Mouse (Mus musculus): Measurements from ENCODE around the gene Ush1g. TPM values are rescaled to one million over a fixed set of nuclear protein-coding genes. Genes with fewer than 3 reads are reported as not detected.

Gene Ush1g
- polyA plus RNA-seq, 1 experiment from 2014 or later: 0.10 TPM

DNA sequence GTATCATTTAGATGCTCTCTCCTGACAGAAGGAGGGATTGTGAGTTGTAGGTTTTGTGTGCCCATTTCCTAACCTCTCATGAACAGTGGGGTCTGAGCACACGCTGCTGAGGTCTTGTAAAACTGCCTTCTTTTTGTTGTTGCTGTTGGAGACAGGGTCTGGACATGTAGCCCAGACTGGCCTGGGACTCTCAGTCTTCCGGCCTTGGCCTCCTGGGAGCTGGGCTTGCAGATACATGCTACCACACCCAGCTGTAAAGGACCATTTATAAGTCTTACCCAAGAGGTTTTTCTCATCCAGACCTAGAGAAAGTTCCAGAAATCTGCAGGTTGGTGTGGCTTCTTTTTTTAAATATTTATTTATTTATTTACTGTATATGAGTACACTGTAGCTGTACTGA, 33.5 kb downstream of the Ush1g start:
- no peaks in the 10 kb centered on the region for H3K27me3 ChIP-seq (replicated peaks; ENCODE audit: control insufficient read depth, insufficient read depth, low read length)
- H3K9me3 ChIP-seq (ENCODE audit: control insufficient read depth, low read length): no peaks in the 10 kb centered on the region
- peaks cover 15% of the 10 kb centered on the region for H3K4me1 ChIP-seq (replicated peaks; ENCODE audit: control insufficient read depth, insufficient read depth, low read length)
- H3K36me3 ChIP-seq (ENCODE audit: control insufficient read depth, insufficient read depth): no peaks in the 10 kb centered on the region
- no peak overlapping the region for H3K4me2 ChIP-seq (ENCODE audit: low read length)
- WGBS: 77% methylated on average over 2 of the region's 2 CpGs
- H3K9ac ChIP-seq (replicated peaks; ENCODE audit: low read depth, low read length): no peak overlapping the region
- ATAC-seq: no peak
- no peak overlapping the region for H3K4me3 ChIP-seq (replicated peaks; ENCODE audit: low read length)
- H3K27ac ChIP-seq (ENCODE audit: low read length): no peak overlapping the region

DNA sequence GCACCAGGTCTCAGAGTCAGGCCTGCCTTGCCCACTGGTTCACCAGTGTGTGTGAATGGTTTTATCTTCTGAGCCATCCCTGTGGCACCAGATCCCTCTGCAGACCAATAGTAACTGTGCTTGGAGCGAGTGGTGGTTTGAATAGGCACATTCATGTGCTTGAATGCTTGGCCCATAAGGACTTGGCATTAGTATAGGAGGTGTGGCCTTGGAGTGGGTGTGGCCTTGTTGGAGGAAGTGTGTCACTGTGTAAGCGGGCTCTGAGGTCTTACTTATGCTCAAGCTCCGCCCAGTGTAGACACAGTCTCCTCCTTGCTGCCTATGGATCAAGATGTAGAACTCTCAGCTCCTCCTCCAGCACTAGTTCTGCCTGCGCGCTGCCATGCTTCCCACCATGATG, 34.5 kb downstream of the Ush1g start:
- Histone ChIP-seq H3K9me3 (ENCODE audit: control insufficient read depth, low read length) (no peaks in the 10 kb centered on the region), H3K4me2 (ENCODE audit: low read length) (no peak overlapping the region), H3K9ac (replicated peaks; ENCODE audit: low read depth, low read length) (no peak overlapping the region), H3K4me3 (replicated peaks; ENCODE audit: low read length) (no peak overlapping the region), H3K4me1 (replicated peaks; ENCODE audit: control insufficient read depth, insufficient read depth, low read length) (peaks cover 15% of the 10 kb centered on the region), H3K27ac (ENCODE audit: low read length) (no peak overlapping the region), H3K27me3 (replicated peaks; ENCODE audit: control insufficient read depth, insufficient read depth, low read length) (no peaks in the 10 kb centered on the region), H3K36me3 (ENCODE audit: control insufficient read depth, insufficient read depth) (no peaks in the 10 kb centered on the region)
- ATAC-seq: no peak
- 77% methylated on average over 5 of the region's 5 CpGs for WGBS

DNA sequence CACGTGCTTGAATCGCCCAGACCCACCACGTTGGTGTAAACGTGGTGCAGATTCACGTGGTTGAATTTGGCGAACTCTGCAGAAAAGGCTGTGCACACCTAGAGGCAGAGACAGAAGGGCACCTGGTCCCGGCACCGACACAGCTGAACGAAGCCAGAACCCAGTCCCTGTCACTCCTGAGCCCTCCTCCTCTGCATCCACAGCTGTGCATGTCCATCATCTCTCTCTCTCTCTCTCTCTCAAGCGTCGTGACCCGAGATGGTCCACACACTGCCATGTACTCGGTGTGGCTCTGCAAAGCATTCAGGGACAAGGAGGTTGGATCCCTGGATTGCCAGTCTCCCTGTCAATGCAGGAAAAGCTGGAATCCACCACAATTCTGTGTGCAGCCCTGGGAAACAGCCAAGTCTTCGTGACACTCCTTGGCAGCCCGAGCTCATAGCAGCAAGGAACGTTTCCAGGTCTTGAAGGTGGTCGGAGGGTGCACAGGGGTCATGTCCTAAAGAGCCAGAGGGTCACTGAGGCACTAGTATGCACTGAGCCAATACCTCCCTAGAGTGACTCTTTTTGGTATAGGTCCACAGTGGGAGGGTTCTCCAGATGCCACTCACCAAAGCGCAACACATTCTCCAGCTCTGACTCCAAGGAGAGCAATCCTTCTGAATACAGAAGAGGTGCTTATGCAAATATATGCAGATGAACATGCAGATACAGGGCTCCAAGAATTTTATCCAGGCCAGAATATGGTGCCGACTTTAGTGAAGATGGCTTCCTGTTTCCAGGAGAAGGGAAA, 35.4 kb downstream of the Ush1g start:
- 64% methylated on average over 19 of the region's 19 CpGs for WGBS
- peak overlapping the region; percentile 39 for H3K27ac ChIP-seq (ENCODE audit: low read length)
- H3K9me3 ChIP-seq (ENCODE audit: control insufficient read depth, low read length): no peaks in the 10 kb centered on the region
- peaks cover 15% of the 10 kb centered on the region for H3K4me1 ChIP-seq (replicated peaks; ENCODE audit: control insufficient read depth, insufficient read depth, low read length)
- H3K9ac ChIP-seq (replicated peaks; ENCODE audit: low read depth, low read length): no peak overlapping the region
- H3K36me3 ChIP-seq (ENCODE audit: control insufficient read depth, insufficient read depth): no peaks in the 10 kb centered on the region
- ATAC-seq: peak; percentile 49; the same call in 1 of the 2 replicates
- H3K27me3 ChIP-seq (replicated peaks; ENCODE audit: control insufficient read depth, insufficient read depth, low read length): no peaks in the 10 kb centered on the region
- H3K4me2 ChIP-seq (ENCODE audit: low read length): peak overlapping the region; percentile 10; the same call in 1 of the 2 replicates
- H3K4me3 ChIP-seq (replicated peaks; ENCODE audit: low read length): no peak overlapping the region

DNA sequence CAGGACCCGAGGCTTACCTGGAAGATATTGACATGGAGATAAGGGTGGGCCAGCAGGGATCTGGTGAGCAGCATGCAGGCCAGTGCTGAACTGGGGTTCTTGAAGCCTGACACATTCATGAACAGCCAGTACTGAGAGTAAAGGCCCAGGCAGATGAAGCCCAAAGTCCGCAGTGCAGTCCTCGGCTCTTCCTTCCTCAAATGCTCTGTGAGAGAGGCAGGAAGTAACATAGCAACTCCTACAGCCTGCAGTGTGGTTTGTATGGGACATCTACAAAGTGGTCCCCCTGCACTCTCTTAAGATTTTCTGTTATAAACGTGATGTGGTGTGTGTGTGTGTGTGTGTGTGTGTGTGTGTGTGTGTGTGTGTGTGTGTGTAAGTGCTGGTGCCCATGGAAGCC, 36.6 kb downstream of the Ush1g start:
- Histone ChIP-seq H3K27ac (ENCODE audit: low read length) (no peak overlapping the region), H3K9ac (replicated peaks; ENCODE audit: low read depth, low read length) (no peak overlapping the region), H3K4me2 (ENCODE audit: low read length) (no peak overlapping the region), H3K9me3 (ENCODE audit: control insufficient read depth, low read length) (no peaks in the 10 kb centered on the region), H3K4me3 (replicated peaks; ENCODE audit: low read length) (no peak overlapping the region), H3K27me3 (replicated peaks; ENCODE audit: control insufficient read depth, insufficient read depth, low read length) (no peaks in the 10 kb centered on the region), H3K36me3 (ENCODE audit: control insufficient read depth, insufficient read depth) (no peaks in the 10 kb centered on the region), H3K4me1 (replicated peaks; ENCODE audit: control insufficient read depth, insufficient read depth, low read length) (peaks cover 15% of the 10 kb centered on the region)
- ATAC-seq: no peak
- 75% methylated on average over 4 of the region's 4 CpGs for WGBS

DNA sequence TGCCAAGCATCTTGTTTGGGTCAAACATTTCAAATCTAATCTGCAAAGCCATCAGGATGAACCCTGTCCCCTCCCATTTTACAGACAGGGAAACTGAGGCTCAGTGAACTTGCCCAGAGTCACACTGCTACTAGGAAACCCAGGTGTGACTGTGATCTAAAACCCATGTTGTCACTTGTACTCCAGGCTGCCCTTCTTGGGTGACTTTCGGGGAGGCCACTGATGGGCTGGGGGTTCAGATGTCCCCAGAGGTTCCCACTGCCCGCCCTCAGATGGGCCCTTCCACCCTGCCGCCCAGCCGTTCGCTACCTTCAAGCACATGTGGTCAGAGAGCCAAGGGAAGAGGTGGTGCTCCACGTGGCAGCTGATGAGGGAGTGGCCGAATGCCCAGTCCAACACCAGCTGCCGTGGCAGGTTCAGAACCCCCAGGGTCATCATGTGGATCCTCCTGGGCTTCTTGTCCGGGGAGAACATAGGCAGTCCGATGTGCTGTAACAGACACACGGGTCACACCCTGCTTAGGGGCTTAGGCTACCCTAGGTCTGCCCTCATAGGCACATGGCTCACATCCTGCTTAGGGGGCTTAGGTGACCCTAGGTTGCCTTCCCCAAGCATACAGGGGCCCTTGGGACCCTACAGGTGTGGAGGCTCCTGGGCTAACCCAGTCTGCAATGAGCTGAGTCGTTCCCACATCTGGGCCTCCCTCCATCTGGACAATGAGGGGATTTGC, 37.8 kb downstream of the Ush1g start:
- Histone ChIP-seq H3K36me3 (ENCODE audit: control insufficient read depth, insufficient read depth) (no peaks in the 10 kb centered on the region), H3K9me3 (ENCODE audit: control insufficient read depth, low read length) (no peaks in the 10 kb centered on the region), H3K27me3 (replicated peaks; ENCODE audit: control insufficient read depth, insufficient read depth, low read length) (no peaks in the 10 kb centered on the region), H3K4me1 (replicated peaks; ENCODE audit: control insufficient read depth, insufficient read depth, low read length) (peaks cover 15% of the 10 kb centered on the region), H3K4me2 (ENCODE audit: low read length) (no peak overlapping the region), H3K9ac (replicated peaks; ENCODE audit: low read depth, low read length) (no peak overlapping the region), H3K27ac (ENCODE audit: low read length) (no peak overlapping the region), H3K4me3 (replicated peaks; ENCODE audit: low read length) (no peak overlapping the region)
- ATAC-seq: no peak
- 86% methylated on average over 12 of the region's 12 CpGs for WGBS

DNA sequence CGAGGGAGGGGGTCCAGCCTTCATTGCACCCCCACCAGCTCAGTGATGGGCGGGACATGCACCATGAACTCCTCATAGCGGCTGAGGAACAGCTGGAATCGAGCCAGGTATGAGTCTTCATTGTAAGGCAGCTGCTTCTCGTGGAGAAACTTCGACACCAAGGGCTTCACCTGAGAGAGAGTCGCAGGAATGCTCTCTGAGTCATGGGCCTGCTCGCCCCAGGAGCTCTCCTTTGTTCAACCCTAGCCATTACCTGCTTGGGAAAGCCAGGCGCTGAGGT, 38.4 kb downstream of the Ush1g start:
- no peak overlapping the region for H3K4me2 ChIP-seq (ENCODE audit: low read length)
- no peak overlapping the region for H3K27ac ChIP-seq (ENCODE audit: low read length)
- H3K9me3 ChIP-seq (ENCODE audit: control insufficient read depth, low read length): no peaks in the 10 kb centered on the region
- no peak for ATAC-seq
- peaks cover 15% of the 10 kb centered on the region for H3K4me1 ChIP-seq (replicated peaks; ENCODE audit: control insufficient read depth, insufficient read depth, low read length)
- no peak overlapping the region for H3K9ac ChIP-seq (replicated peaks; ENCODE audit: low read depth, low read length)
- H3K4me3 ChIP-seq (replicated peaks; ENCODE audit: low read length): no peak overlapping the region
- no peaks in the 10 kb centered on the region for H3K36me3 ChIP-seq (ENCODE audit: control insufficient read depth, insufficient read depth)
- H3K27me3 ChIP-seq (replicated peaks; ENCODE audit: control insufficient read depth, insufficient read depth, low read length): no peaks in the 10 kb centered on the region
- 71% methylated on average over 9 of the region's 9 CpGs for WGBS

DNA sequence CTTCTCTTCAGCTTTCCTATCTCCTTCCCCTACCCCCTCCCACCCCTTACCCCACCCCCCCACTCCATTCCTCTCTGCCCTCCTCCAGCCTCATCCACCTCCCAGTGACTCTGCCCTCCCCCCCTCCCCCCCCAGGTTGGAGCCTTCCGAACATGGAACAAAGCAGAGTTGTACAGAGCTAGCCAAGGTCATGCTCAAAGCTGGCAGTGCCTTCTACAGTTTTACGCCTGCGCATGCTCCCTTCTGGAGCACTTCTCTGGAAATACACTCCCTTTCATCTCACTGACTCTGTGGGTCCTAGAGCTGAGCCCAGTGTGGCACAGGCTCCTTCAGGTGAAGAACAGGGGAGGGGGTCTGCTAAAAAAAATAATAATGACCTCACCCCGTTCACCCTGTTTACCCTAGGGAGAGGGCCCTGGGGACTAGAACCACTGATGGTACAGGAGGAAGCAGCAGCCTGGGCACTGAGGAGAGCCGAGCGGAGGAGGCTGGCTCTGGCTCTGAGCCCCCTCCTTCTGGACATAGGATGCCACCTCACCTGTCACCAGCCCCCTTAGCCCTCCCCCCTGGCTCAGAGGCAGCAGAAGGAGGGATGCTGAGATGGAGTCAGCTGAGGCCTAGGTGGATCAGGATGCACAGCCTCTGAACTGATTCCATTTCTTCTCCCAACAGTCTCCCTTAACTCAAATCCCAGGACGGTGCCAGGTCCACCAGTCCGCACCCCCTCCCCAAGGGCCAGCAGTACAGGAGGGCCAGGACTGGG, 38.9 kb downstream of the Ush1g start:
- Histone ChIP-seq H3K27ac (ENCODE audit: low read length) (no peak overlapping the region), H3K27me3 (replicated peaks; ENCODE audit: control insufficient read depth, insufficient read depth, low read length) (no peaks in the 10 kb centered on the region), H3K36me3 (ENCODE audit: control insufficient read depth, insufficient read depth) (no peaks in the 10 kb centered on the region), H3K9ac (replicated peaks; ENCODE audit: low read depth, low read length) (no peak overlapping the region), H3K4me1 (replicated peaks; ENCODE audit: control insufficient read depth, insufficient read depth, low read length) (peaks cover 18% of the 10 kb centered on the region), H3K4me3 (replicated peaks; ENCODE audit: low read length) (no peak overlapping the region), H3K4me2 (ENCODE audit: low read length) (no peak overlapping the region), H3K9me3 (ENCODE audit: control insufficient read depth, low read length) (no peaks in the 10 kb centered on the region)
- no peak for ATAC-seq
- WGBS: 86% methylated on average over 8 of the region's 8 CpGs

DNA sequence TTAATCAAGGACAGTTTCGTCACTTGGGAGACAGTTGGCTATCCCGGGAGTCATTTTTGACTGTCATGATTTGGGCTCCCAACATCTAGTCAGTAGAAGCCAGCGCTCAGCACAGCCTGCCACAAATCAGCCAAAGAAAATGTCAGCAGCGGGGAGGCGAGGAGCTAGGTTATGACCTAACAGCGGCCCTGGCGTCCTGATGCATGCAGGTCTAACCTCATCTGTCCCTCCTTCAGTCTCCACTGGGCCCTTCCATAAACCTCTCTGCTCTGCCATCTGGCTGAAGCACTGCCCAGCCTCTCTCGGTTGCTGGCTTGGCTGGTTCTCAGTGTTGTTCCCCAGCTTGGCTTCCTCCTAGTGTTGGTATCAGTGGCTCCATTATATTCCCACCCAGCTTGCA, 39.5 kb downstream of the Ush1g start:
- Histone ChIP-seq H3K27me3 (replicated peaks; ENCODE audit: control insufficient read depth, insufficient read depth, low read length) (no peaks in the 10 kb centered on the region), H3K9ac (replicated peaks; ENCODE audit: low read depth, low read length) (no peak overlapping the region), H3K9me3 (ENCODE audit: control insufficient read depth, low read length) (no peaks in the 10 kb centered on the region), H3K27ac (ENCODE audit: low read length) (no peak overlapping the region), H3K4me3 (replicated peaks; ENCODE audit: low read length) (no peak overlapping the region), H3K36me3 (ENCODE audit: control insufficient read depth, insufficient read depth) (no peaks in the 10 kb centered on the region), H3K4me2 (ENCODE audit: low read length) (no peak overlapping the region), H3K4me1 (replicated peaks; ENCODE audit: control insufficient read depth, insufficient read depth, low read length) (peaks cover 22% of the 10 kb centered on the region)
- WGBS: 78% methylated on average over 8 of the region's 8 CpGs
- ATAC-seq: no peak

DNA sequence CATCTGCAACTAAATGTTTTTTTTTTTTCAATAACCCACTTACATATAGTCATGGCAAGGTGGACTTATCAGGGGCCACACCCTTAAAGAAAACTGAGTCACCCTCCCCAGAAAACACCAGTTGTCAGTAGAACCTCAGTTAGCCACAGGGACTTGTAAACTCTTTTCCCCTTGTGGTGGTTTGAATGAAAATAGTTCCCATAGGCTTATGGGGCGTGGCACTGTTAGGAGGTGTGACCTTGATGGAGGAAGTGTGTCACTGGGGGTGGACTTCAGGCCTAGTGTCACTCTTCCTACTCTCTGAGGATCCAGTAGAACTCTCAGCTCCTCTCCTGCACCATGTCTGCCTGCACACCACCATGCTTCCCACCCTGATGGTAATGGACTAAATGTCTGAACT, 42.1 kb downstream of the Ush1g start:
- Histone ChIP-seq H3K9ac (replicated peaks; ENCODE audit: low read depth, low read length) (no peak overlapping the region), H3K27ac (ENCODE audit: low read length) (no peak overlapping the region), H3K4me3 (replicated peaks; ENCODE audit: low read length) (no peak overlapping the region), H3K4me2 (ENCODE audit: low read length) (no peak overlapping the region), H3K27me3 (replicated peaks; ENCODE audit: control insufficient read depth, insufficient read depth, low read length) (no peaks in the 10 kb centered on the region), H3K36me3 (ENCODE audit: control insufficient read depth, insufficient read depth) (no peaks in the 10 kb centered on the region), H3K9me3 (ENCODE audit: control insufficient read depth, low read length) (no peaks in the 10 kb centered on the region), H3K4me1 (replicated peaks; ENCODE audit: control insufficient read depth, insufficient read depth, low read length) (peaks cover 20% of the 10 kb centered on the region)
- WGBS: 55% methylated on average over 1 of the region's 1 CpGs
- no peak for ATAC-seq
